ENCODE assay signal across 1 mouse cellular context in genomic region chr2:104591141-104591540, GRCm38 (mm10).
TF ChIP-seq lines count a peak whose summit lies in the region.

No protein-coding gene starts in this region.

TF ChIP-seq in MEL, 35 proteins besides CTCF, POLR2A, EP300 and RAD21 (continued from another document):
- TF ChIP-seq MEF2A (IDR thresholded peaks at IDR 0.05; ENCODE audit: extremely low read depth, insufficient replicate concordance, low read depth, low read length, poor library complexity, severe bottlenecking) (no peak), NELFE (IDR thresholded peaks at IDR 0.05; ENCODE audit: low read depth, low read length) (no peak), POLR2AphosphoS2 (IDR thresholded peaks at IDR 0.05; ENCODE audit: low read length) (no peak)
